ENCODE assay signal across 24 mouse cellular contexts in the genomic region with DNA sequence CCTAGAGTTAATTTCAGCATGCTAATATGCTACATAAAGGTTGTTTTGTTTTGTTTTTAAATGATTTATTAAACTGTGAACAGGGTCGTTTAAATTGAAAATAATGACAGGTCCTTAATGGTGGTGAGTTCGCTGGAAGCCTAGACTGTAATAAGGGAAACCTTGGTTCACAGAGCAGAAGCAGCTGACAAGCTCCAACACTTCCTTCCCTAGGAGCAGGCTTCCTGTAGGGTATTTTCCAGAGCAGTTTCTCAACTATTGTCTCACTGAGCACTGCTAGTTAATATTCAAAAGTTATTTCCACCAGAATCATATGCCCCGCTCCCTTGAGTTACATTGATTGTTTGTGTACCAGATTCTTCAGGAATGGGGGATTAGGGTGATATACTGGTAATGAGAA.
"Had no signal": no experiment of that assay in that cellular context is flagged by ENCODE, and none has a peak within 500 bp of the region (broad histone marks: within the 10 kb centered on the region; RNA-seq: fewer than 3 reads in every experiment).

No protein-coding gene starts in this region.

- H3K27me3 ChIP-seq: heart, embryonic 13.5 days; heart, embryonic 15.5 days; hindbrain, embryonic 13.5 days; hindbrain, embryonic 15.5 days; limb, embryonic 12.5 days; liver, embryonic 13.5 days; liver, embryonic 15.5 days had no signal

- H3K4me3 ChIP-seq: heart, adult 2 months; heart, embryonic 13.5 days; heart, embryonic 15.5 days; hindbrain, embryonic 13.5 days; hindbrain, embryonic 15.5 days; limb, embryonic 10.5 days; limb, embryonic 12.5 days; liver, embryonic 13.5 days; liver, embryonic 15.5 days had no signal

- H3K4me2 ChIP-seq: heart, embryonic 11.5 days; heart, embryonic 13.5 days; heart, embryonic 15.5 days; hindbrain, embryonic 13.5 days; hindbrain, embryonic 15.5 days; limb, embryonic 12.5 days; liver, embryonic 11.5 days; liver, embryonic 13.5 days; liver, embryonic 15.5 days had no signal

- ATAC-seq: forebrain, postnatal 0 days; hindbrain, postnatal 0 days; intestine, embryonic 16.5 days had no signal

- H3K9me3 ChIP-seq: heart, embryonic 13.5 days; heart, embryonic 15.5 days; hindbrain, embryonic 13.5 days; hindbrain, embryonic 15.5 days; limb, embryonic 10.5 days; limb, embryonic 12.5 days; liver, embryonic 13.5 days; liver, embryonic 15.5 days had no signal

- DNase-seq: forebrain, postnatal 0 days; gastrocnemius, postnatal 14 days; gastrocnemius, postnatal 36 days; heart, adult 2 months; heart, postnatal 10 days; heart, postnatal 4 days; kidney, adult 11 months; kidney, postnatal 14 days; kidney, postnatal 36 days; layer of hippocampus, adult 9-11 months; layer of hippocampus, postnatal 36 days; liver; liver, embryonic 13.5 days had no signal

- H3K27ac ChIP-seq: heart, adult 2 months; heart, embryonic 13.5 days; heart, embryonic 15.5 days; hindbrain, embryonic 13.5 days; hindbrain, embryonic 15.5 days; hindbrain, postnatal 0 days; limb, embryonic 10.5 days; limb, embryonic 12.5 days; liver, embryonic 13.5 days; liver, embryonic 15.5 days had no signal

- H3K36me3 ChIP-seq: heart, embryonic 13.5 days; heart, embryonic 15.5 days; hindbrain, embryonic 13.5 days; hindbrain, embryonic 15.5 days; limb, embryonic 10.5 days; limb, embryonic 12.5 days; liver, embryonic 13.5 days; liver, embryonic 15.5 days had no signal

- H3K4me1 ChIP-seq: heart, embryonic 13.5 days; heart, embryonic 15.5 days; hindbrain, embryonic 15.5 days; liver, embryonic 13.5 days; liver, embryonic 15.5 days had no signal

- H3K9ac ChIP-seq: forebrain, postnatal 0 days; heart, embryonic 13.5 days; heart, embryonic 15.5 days; hindbrain, embryonic 13.5 days; hindbrain, embryonic 15.5 days; limb, embryonic 12.5 days; liver, embryonic 13.5 days; liver, embryonic 15.5 days had no signal
